Mouse (Mus musculus) urinary bladder, postnatal 25 days (tissue): Measurements from ENCODE around the gene Vps53.
"Not testable (repeated sequence)": the region's sequence is repeated elsewhere in the genome, so short reads cannot be mapped to it uniquely, and the experiment has no call there.

Source experiments
- DNase-seq: peaks from one replicate; pipeline ENCODE4 v3.0.0; 2022; ENCODE audit warnings: low spot score

The Vps53 gene

GRCm38 (mm10) chr11:76010838-76011624 is 168.4 kb downstream of the Vps53 start:
- DNase-seq, result no peak

- no peak for DNase-seq
These were observed 170.3 kb downstream of the Vps53 start for GRCm38 (mm10) chr11:76009101-76009500.

GRCm38 (mm10) chr11:76008162-76008561 is 171.3 kb downstream of the Vps53 start:
- no peak for DNase-seq

DNA sequence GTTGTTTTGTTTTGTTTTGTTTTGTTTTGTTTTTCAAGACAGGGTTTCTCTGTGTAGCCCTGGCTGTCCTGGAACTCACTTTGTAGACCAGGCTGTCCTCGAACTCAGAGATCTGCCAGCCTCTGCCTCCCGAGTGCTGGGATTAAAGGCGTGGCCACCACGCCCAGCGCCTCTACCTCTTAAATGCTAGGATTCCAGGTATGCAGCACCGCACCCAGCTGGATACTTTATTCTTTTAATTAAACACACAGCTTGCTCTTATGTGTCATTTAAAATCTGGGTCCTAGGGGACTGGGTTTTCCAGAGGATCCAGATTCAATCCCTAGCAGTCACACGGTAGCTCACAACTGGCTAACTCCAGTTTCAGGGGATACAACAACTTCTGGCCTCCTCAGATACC is 175.2 kb downstream of the Vps53 start:
- DNase-seq, result not testable (repeated sequence)

- DNase-seq, result no peak
These were observed 178.1 kb downstream of the Vps53 start for GRCm38 (mm10) chr11:76001237-76001878.

DNA sequence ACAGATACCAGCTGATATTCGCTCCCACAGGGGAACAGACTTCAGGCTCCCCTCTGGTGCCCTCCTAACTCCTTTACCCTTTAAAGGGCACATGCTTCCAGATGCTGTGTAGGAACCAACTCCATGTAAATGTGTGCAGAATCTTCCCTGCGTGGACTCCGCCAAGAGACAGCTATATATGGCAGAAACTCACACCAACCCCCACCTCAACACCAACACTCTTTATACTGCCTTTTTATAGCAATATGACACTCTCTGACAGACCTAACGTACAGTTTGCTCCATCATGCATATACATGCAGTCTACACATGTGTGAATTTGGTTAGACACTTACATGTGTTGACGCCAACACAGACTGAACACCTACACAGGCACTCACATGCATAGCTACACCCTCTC is 178.7 kb downstream of the Vps53 start:
- no peak for DNase-seq

DNA sequence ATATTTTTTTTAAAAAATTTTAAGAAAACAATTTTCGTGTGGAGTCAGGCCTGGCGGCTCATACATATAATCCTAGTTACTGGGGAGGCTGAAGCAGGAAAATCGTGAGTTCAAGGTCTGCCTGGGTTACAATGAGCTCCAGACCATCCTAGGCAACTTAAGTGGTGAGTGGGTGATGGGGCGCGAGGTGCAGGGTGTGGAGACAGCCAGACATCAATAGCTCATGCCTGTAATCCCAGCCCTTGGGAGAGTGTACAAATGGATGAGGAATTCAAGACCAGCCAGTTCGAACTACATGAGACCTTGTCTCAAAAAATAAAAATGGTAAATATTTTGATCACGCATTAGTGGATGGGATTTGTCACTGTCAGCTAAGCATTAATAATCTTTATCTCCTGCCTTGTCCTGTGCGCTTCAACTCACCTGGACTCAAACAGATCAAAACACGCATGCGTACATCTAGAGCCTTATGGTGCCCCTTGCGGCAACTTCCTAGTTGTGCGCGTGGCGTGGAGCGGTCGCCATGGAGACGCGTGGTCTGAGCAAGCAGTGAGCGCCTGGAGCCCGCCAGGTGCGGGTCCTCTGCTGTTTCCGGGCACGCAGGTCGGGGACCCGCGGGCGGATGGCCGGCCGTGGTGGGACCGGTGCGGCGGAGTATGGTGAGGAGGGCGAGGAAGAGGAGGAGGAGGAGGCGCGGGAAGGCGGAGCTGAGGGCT is 179.8 kb downstream of the Vps53 start, which contains the start of gene 1700016K19Rik:
1700016K19Rik (plus strand) TSS at position 473 of the 716 bp plus-strand sequence.
- peak; percentile 78 for DNase-seq
